Mouse (Mus musculus) bone marrow macrophage, adult 2 months (primary cell): ENCODE measurements around the gene Ehmt2.

Source experiments
- CTCF ChIP-seq: IDR thresholded peaks from 2 replicates; pipeline ENCODE4 v1.5.1; 2012; ENCODE audit warnings: low read depth, mild to moderate bottlenecking, low read length, moderate library complexity
- POLR2A ChIP-seq: IDR thresholded peaks from 2 replicates; pipeline ENCODE4 v1.6.1; 2012; ENCODE audit warnings: mild to moderate bottlenecking, low read depth, low read length, borderline replicate concordance

DNA sequence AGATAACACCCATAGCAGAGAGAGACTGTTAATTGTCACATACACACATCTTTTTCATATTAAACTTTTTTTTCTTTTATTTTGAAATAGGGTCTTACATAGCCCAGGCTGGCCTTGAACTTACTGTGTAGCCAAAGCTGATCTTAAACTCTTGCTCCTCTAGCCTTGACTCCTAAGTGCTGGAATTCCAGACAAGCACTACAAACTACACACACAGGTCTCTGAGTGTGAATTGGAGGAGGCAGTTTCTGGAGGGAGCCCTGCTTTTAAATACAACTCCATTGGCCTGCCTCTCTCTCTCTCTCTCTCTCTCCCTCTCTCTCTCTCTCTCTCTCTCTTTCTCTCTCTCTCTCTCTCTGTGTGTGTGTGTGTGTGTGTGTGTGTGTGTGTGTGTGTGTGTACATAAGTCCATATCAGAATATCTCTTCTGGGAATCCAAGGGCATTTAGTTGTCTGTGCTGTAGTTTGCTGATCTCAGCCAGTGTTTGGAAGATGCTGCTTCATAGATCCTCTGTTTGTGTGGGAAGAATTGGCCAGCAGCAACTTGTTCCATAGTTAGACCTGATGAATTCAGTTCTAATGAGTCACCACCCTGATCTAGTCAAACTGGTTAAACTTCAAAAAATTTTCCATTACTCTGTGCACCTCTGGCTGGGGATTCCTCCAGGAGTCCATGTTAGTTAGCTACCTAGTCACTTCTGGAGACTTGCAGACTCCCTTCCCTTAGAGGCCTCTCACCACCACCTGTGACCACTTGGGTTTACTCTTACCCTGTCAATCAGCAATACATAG, 62.6 kb downstream of the Ehmt2 start:
- TF ChIP-seq CTCF (no peak), POLR2A (no peak)
